Mouse (Mus musculus) MEL (cell line): Measurements from ENCODE around the gene Tceal8. TPM values are rescaled to one million over a fixed set of nuclear protein-coding genes. Genes with fewer than 3 reads are reported as not detected.

ENCODE experiments used
- DNase-seq: peaks from one replicate; pipeline ENCODE4 v3.0.0; 2011; ENCODE audit warnings: low read depth, low spot score
- H3K27ac ChIP-seq: 2 replicates; pipeline ENCODE4 v1.5.1; 2012; ENCODE audit warnings: low read depth, mild to moderate bottlenecking, control low read depth, low read length, moderate library complexity; ENCODE audit not compliant: control insufficient read depth
- H3K27me3 ChIP-seq, 2 experiments: fragments of 150-350 bp in 1 of 2; sonication (generic) in 1 of 2; 2 replicates each; pipeline ENCODE4 v1.6.1; 2012; ENCODE audit warnings: low read length in 2 of 2, mild to moderate bottlenecking in 2 of 2, improper control_type of control experiment in 1 of 2, moderate library complexity in 1 of 2; ENCODE audit not compliant: insufficient read depth in 2 of 2, control insufficient read depth in 1 of 2
- H3K36me3 ChIP-seq, 2 experiments: 2 replicates each; pipeline ENCODE4 v1.6.1; 2012 to 2014; ENCODE audit warnings: low read length in 2 of 2, improper control_type of control experiment in 1 of 2, inconsistent platforms in 1 of 2, mild to moderate bottlenecking in 1 of 2; ENCODE audit not compliant: insufficient read depth in 2 of 2, control insufficient read depth in 1 of 2
- H3K4me1 ChIP-seq, 2 experiments: fragments of 150-350 bp in 1 of 2; sonication (generic) in 1 of 2; 2 replicates each; pipeline ENCODE4 v1.6.1; 2012; ENCODE audit warnings: low read length in 2 of 2, improper control_type of control experiment in 1 of 2, mild to moderate bottlenecking in 1 of 2; ENCODE audit not compliant: insufficient read depth in 2 of 2, control insufficient read depth in 1 of 2
- H3K4me3 ChIP-seq, 2 experiments: fragments of 150-350 bp in 1 of 2; sonication (generic) in 1 of 2; 2 replicates each; pipeline ENCODE4 v1.5.1; 2012; ENCODE audit warnings: low read depth in 2 of 2, low read length in 2 of 2, mild to moderate bottlenecking in 2 of 2, moderate library complexity in 2 of 2, control low read depth in 1 of 2, improper control_type of control experiment in 1 of 2; ENCODE audit not compliant: control insufficient read depth in 1 of 2, insufficient read depth in 1 of 2
- H3K79me2 ChIP-seq: 2 replicates; pipeline ENCODE4 v1.6.1; 2012; ENCODE audit warnings: mild to moderate bottlenecking, low read length, moderate library complexity; ENCODE audit not compliant: control insufficient read depth, poor library complexity, insufficient read depth
- H3K9ac ChIP-seq: 2 replicates; pipeline ENCODE4 v1.6.1; 2012; ENCODE audit warnings: low read depth, mild to moderate bottlenecking, control low read depth, low read length, moderate library complexity; ENCODE audit not compliant: control insufficient read depth, poor library complexity, severe bottlenecking
- H3K9me3 ChIP-seq: fragments of 150-350 bp; sonication (generic); replicated peaks from 2 replicates; pipeline ENCODE4 v1.6.1; 2012; ENCODE audit warnings: mild to moderate bottlenecking, low read length, improper control_type of control experiment, moderate library complexity; ENCODE audit not compliant: insufficient read depth
- CHD2 ChIP-seq: IDR thresholded peaks from 2 replicates; pipeline ENCODE4 v1.6.1; 2011; ENCODE audit warnings: low read length, improper control_type of control experiment
- CTCF ChIP-seq, 3 experiments: IDR thresholded peaks in 2 of 3; conservative IDR thresholded peaks in 1 of 3; 2 replicates each; pipeline ENCODE4 v1.5.1; 2011 to 2012; ENCODE audit warnings: low read length in 3 of 3, low read depth in 2 of 3, mild to moderate bottlenecking in 2 of 3, improper control_type of control experiment in 1 of 3, inconsistent platforms in 1 of 3, mixed read lengths in 1 of 3, moderate library complexity in 1 of 3; ENCODE audit not compliant: control insufficient read depth in 1 of 3, insufficient read depth in 1 of 3, poor library complexity in 1 of 3, severe bottlenecking in 1 of 3
- E2F4 ChIP-seq: IDR thresholded peaks from 2 replicates; pipeline ENCODE4 v1.6.1; 2011; ENCODE audit warnings: low read depth, low read length, improper control_type of control experiment, borderline replicate concordance
- ELF1 ChIP-seq: IDR thresholded peaks from 2 replicates; pipeline ENCODE4 v1.6.1; 2014; ENCODE audit warnings: low read depth, mild to moderate bottlenecking, inconsistent platforms, low read length, improper control_type of control experiment, moderate library complexity
- EP300 ChIP-seq, 2 experiments: IDR thresholded peaks; 2 replicates each; pipeline ENCODE4 v1.6.1; 2011; ENCODE audit warnings: improper control_type of control experiment in 2 of 2, low read length in 2 of 2, low read depth in 1 of 2, mild to moderate bottlenecking in 1 of 2
- ETS1 ChIP-seq: IDR thresholded peaks from 2 replicates; pipeline ENCODE4 v1.6.1; 2012; ENCODE audit warnings: low read depth, mild to moderate bottlenecking, inconsistent platforms, low read length, improper control_type of control experiment, moderate library complexity
- GABPA ChIP-seq: IDR thresholded peaks from 2 replicates; pipeline ENCODE4 v1.6.1; 2012; ENCODE audit warnings: low read depth, mild to moderate bottlenecking, inconsistent platforms, low read length, improper control_type of control experiment, moderate library complexity
- JUND ChIP-seq: IDR thresholded peaks from 2 replicates; pipeline ENCODE4 v1.6.1; 2011; ENCODE audit warnings: low read depth, mild to moderate bottlenecking, improper control_type of control experiment, low read length
- MAFK ChIP-seq: IDR thresholded peaks from 2 replicates; pipeline ENCODE4 v1.6.1; 2011; ENCODE audit warnings: low read depth, mild to moderate bottlenecking, low read length, improper control_type of control experiment, borderline replicate concordance
- MAX ChIP-seq: IDR thresholded peaks from 2 replicates; pipeline ENCODE4 v1.6.1; 2011; ENCODE audit warnings: low read length, improper control_type of control experiment
- MAZ ChIP-seq: IDR thresholded peaks from 2 replicates; pipeline ENCODE4 v1.6.1; 2012; ENCODE audit warnings: low read depth, mild to moderate bottlenecking, inconsistent platforms, low read length, improper control_type of control experiment
- MEF2A ChIP-seq: IDR thresholded peaks from 2 replicates; pipeline ENCODE4 v1.6.1; 2014; ENCODE audit warnings: low read depth, mild to moderate bottlenecking, inconsistent platforms, low read length, improper control_type of control experiment; ENCODE audit not compliant: poor library complexity, insufficient replicate concordance, severe bottlenecking; ENCODE audit errors: extremely low read depth
- MXI1 ChIP-seq: IDR thresholded peaks from 2 replicates; pipeline ENCODE4 v1.6.1; 2011; ENCODE audit warnings: mild to moderate bottlenecking, low read depth, low read length, improper control_type of control experiment
- MYB ChIP-seq: IDR thresholded peaks from 2 replicates; pipeline ENCODE4 v1.6.1; 2011; ENCODE audit warnings: mild to moderate bottlenecking, low read depth, low read length, improper control_type of control experiment
- MYC ChIP-seq: IDR thresholded peaks from 2 replicates; pipeline ENCODE4 v1.6.1; 2011; ENCODE audit warnings: low read depth, mild to moderate bottlenecking, low read length, improper control_type of control experiment, moderate library complexity
- NELFE ChIP-seq: IDR thresholded peaks from 2 replicates; pipeline ENCODE4 v1.6.1; 2011; ENCODE audit warnings: low read depth, low read length, improper control_type of control experiment
- POLR2A ChIP-seq, 2 experiments: IDR thresholded peaks; 2 replicates each; pipeline ENCODE4 v1.6.1; 2011 to 2012; ENCODE audit warnings: low read length in 2 of 2, mild to moderate bottlenecking in 2 of 2, control low read depth in 1 of 2, improper control_type of control experiment in 1 of 2, low read depth in 1 of 2, moderate library complexity in 1 of 2; ENCODE audit not compliant: control insufficient read depth in 1 of 2, insufficient read depth in 1 of 2, poor library complexity in 1 of 2
- RAD21 ChIP-seq: IDR thresholded peaks from 2 replicates; pipeline ENCODE4 v1.6.1; 2011; ENCODE audit warnings: mild to moderate bottlenecking, low read depth, low read length, improper control_type of control experiment
- SIN3A ChIP-seq: IDR thresholded peaks from 2 replicates; pipeline ENCODE4 v1.6.1; 2012; ENCODE audit warnings: low read length, improper control_type of control experiment, inconsistent platforms
- SMC3 ChIP-seq: IDR thresholded peaks from 2 replicates; pipeline ENCODE4 v1.6.1; 2011; ENCODE audit warnings: low read depth, low read length, improper control_type of control experiment
- TCF12 ChIP-seq: IDR thresholded peaks from 2 replicates; pipeline ENCODE4 v1.6.1; 2014; ENCODE audit warnings: low read depth, mild to moderate bottlenecking, inconsistent platforms, low read length, improper control_type of control experiment, moderate library complexity
- UBTF ChIP-seq: IDR thresholded peaks from 2 replicates; pipeline ENCODE4 v1.6.1; 2012; ENCODE audit warnings: low read depth, mild to moderate bottlenecking, inconsistent platforms, low read length, improper control_type of control experiment, moderate library complexity, borderline replicate concordance; ENCODE audit not compliant: insufficient read depth
- USF1 ChIP-seq: IDR thresholded peaks from 2 replicates; pipeline ENCODE4 v1.6.1; 2014; ENCODE audit warnings: low read depth, mild to moderate bottlenecking, inconsistent platforms, low read length, improper control_type of control experiment, moderate library complexity
- USF2 ChIP-seq, 2 experiments: IDR thresholded peaks; 2 replicates each; pipeline ENCODE4 v1.6.1; 2011 to 2012; ENCODE audit warnings: improper control_type of control experiment in 2 of 2, low read length in 2 of 2, borderline replicate concordance in 1 of 2, inconsistent platforms in 1 of 2, low read depth in 1 of 2, mild to moderate bottlenecking in 1 of 2; ENCODE audit not compliant: insufficient read depth in 1 of 2
- ZC3H11A ChIP-seq: IDR thresholded peaks from 2 replicates; pipeline ENCODE4 v1.6.1; 2012; ENCODE audit warnings: low read depth, mild to moderate bottlenecking, inconsistent platforms, low read length, improper control_type of control experiment
- ZKSCAN1 ChIP-seq: IDR thresholded peaks from 2 replicates; pipeline ENCODE4 v1.6.1; 2012; ENCODE audit warnings: low read depth, mild to moderate bottlenecking, inconsistent platforms, low read length, improper control_type of control experiment, moderate library complexity
- ZNF384 ChIP-seq: IDR thresholded peaks from 2 replicates; pipeline ENCODE4 v1.6.1; 2012; ENCODE audit warnings: low read depth, mild to moderate bottlenecking, inconsistent platforms, low read length, improper control_type of control experiment
- polyA plus RNA-seq, 2 experiments: library from polyadenylated mRNA; stranded (reverse) in 1 of 2; unstranded in 1 of 2; fragments of >175 nt in 1 of 2; fragments of >200 nt in 1 of 2; gene quantifications; 2 replicates each; pipeline versions ENCODE4 v1.2.1 to v1.2.4; 2012; ENCODE audit warnings: low replicate concordance in 2 of 2, low read depth in 1 of 2; ENCODE audit not compliant: insufficient read length in 2 of 2, insufficient read depth in 1 of 2, missing spikeins in 1 of 2
- total RNA-seq: library from RNA; depleted of rRNA; stranded (reverse); fragments of 300-350 nt; gene quantifications from 2 replicates; pipeline ENCODE4 v1.2.3, GENCODE M21; 2012

Tceal8 gene
- total and polyA plus RNA-seq, 3 experiments = 26.9 to 759 (median 41.1) TPM

GRCm38 (mm10) chrX:136135559-136135958 is 36.6 kb downstream of the Tceal8 start (continued):
- TF ChIP-seq EP300 (IDR thresholded peaks at IDR 0.05; ENCODE audit: low read depth in 1 of 2, low read length in 2 of 2) (peak; percentile 91 to 94), NELFE (no peak), USF2 (IDR thresholded peaks at IDR 0.05; ENCODE audit: borderline replicate concordance in 1 of 2, insufficient read depth in 1 of 2, low read depth in 1 of 2, low read length in 2 of 2) (no peak), MYB (no peak), MAX (no peak), MYC (no peak; the same call in 1 of the 2 replicates), CHD2 (peak; percentile 40), MXI1 (no peak), MAFK (peak; percentile 56; the same call in 1 of the 2 replicates)

- Histone ChIP-seq H3K79me2 (no peaks in the 10 kb centered on the region), H3K27ac (no peak overlapping the region), H3K27me3 (no peaks in the 10 kb centered on the region; a peak in 2 of 4 replicates), H3K4me1 (peaks cover 0 to 2% of the 10 kb centered on the region in 2 experiments; a peak in 2 of 4 replicates), H3K9me3 (no peaks in the 10 kb centered on the region), H3K9ac (no peak overlapping the region), H3K4me3 (peak overlapping the region in 1 of 2 experiments; percentile 62; a peak in 3 of 4 replicates), H3K36me3 (no peaks in the 10 kb centered on the region)
- DNase-seq = peak; percentile 87
- TF ChIP-seq ZKSCAN1 (no peak), USF2 (IDR thresholded peaks at IDR 0.05; ENCODE audit: borderline replicate concordance in 1 of 2, insufficient read depth in 1 of 2, low read depth in 1 of 2, low read length in 2 of 2) (no peak), EP300 (IDR thresholded peaks at IDR 0.05; ENCODE audit: low read depth in 1 of 2, low read length in 2 of 2) (0 out of 4 replicates have a peak, but pooled peaks of 1 of the 2 experiments have one; percentile 11), GABPA (no peak), ZNF384 (no peak), CHD2 (no peak), SIN3A (no peak), TCF12 (no peak), MAFK (no peak), NELFE (no peak), JUND (no peak), ETS1 (0 out of 2 replicates have a peak, but pooled peaks have one; percentile 10), USF1 (no peak), MAZ (no peak), CTCF (IDR thresholded peaks at IDR 0.05 in 2 of 3, conservative IDR thresholded peaks at IDR 0.05 in 1 of 3; ENCODE audit: control insufficient read depth in 1 of 3, insufficient read depth in 1 of 3, low read depth in 2 of 3, low read length in 3 of 3, poor library complexity in 1 of 3, severe bottlenecking in 1 of 3) (peak; percentile 69 to 84 (median 83)), E2F4 (no peak), MYC (no peak), MYB (no peak), SMC3 (peak; percentile 75), ELF1 (no peak), ZC3H11A (peak; percentile 35), MEF2A (no peak), RAD21 (peak; percentile 38), UBTF (no peak), MAX (no peak), POLR2A (IDR thresholded peaks at IDR 0.05; ENCODE audit: control insufficient read depth in 1 of 2, insufficient read depth in 1 of 2, low read depth in 1 of 2, low read length in 2 of 2, poor library complexity in 1 of 2) (no peak)
Observed at GRCm38 (mm10) chrX:136127744-136128064, 44.4 kb downstream of the Tceal8 start.
